Mouse (Mus musculus) lung, postnatal 14 days (tissue): ENCODE results near the gene Gm47289.
A peak's percentile ranks its signal among the peaks of the same experiment; 100 is the strongest.

Experiments
- DNase-seq: peaks from one replicate; pipeline ENCODE4 v3.0.0; 2021

Gene Gm47289

GRCm38 (mm10) chr9:119158861-119159260 is at the start of gene Gm47289:
Gm47289 (plus strand) TSS chr9:119159161.
- DNase-seq: no peak

- DNase-seq: no peak
Observed at GRCm38 (mm10) chr9:119109685-119110353, 49.1 kb upstream of the Gm47289 start.

- no peak for DNase-seq
Observed at GRCm38 (mm10) chr9:119110640-119111039, 48.3 kb upstream of the Gm47289 start.

DNA sequence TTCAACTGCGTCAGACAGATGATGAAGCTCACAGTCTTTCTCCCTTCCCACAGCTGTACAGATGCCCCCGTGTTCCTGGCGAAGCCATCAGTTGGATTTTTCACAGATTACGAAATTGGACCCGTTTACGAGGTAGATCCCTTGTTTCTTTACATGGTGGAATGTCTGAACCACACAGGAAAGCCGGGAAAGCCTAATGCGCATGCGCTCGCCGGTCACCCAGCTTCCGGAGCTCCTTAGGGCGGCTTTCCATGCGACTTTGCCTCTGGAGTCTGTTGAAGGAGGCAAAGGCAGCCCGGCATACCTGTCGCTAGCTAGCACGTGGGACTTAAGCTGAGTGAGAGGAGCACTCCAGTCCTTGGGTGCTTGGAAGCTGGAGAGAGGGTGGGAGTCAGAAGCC is 44.0 kb upstream of the Gm47289 start:
- no peak for DNase-seq

DNA sequence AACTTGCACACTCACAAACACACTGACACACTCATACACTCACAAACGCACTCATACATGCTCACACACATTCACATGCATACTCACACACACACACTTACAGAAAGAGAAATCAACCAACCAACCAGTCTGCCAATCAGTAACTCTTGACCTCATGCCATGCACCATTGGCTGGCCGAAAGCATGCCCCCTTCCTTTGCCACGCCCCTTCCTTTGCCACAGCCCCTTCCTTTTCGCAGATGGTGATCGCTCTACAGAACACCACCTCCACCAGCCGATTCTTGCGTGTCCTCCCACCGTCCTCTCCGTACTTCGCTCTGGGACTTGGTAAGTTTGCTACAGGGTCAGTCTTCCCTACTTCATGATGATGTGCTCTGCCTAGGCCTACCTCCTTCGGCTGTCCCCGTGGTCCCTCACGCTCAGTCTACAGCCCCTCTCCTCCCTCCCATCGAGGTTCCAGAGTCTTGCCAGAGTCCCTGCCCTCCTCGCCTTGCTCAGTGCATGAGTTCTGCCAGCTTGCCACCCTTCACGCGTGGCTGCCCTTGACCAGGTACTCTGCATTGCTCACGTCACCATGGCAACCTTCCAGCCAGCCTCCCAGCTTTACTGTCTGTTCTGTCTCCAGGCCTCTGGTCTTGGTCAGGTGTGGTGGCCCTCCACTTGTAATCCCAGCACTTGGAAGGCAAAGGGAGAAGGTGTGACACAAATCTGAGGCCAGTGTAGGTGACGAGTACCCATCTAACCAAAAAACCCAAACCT is 39.4 kb upstream of the Gm47289 start:
- DNase-seq: no peak

- DNase-seq: no peak
Observed at GRCm38 (mm10) chr9:119120168-119120560, 38.8 kb upstream of the Gm47289 start.

DNA sequence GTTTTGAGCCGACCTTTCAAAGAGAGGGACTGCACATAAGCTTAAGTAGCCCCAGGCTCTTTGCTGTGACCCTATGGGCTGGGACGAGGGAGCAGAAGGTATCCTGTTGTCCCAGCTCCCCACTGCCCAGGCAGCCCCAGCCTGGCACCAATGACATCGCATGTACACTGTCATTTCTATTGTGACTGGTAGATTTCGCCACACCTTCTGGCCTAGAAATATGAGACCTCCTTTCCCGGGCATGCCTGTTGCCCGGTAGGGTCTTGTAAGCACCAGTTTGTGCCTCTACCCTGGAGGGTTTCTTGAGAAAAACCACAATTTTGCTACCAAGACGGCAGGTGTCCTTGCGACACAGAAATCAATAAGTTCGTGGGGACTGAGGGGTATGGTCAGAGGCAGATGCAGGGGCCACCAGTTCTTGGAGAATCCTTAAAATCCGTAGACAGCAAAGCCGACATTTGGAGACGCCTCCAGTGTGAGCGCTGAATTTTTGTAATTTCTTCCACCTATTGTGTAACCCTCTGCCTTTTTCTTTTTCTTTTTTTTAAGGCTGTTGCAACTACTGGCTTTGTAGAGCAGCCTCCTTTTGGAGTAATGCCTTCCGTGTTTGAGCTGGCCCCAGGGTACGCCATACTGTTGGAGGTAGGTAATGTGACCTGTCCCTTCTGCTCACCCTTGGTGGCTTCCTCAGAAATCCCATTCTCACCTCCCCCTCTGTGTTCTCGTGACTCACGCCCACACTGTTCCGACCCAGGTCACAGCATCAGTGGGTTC is 36.2 kb upstream of the Gm47289 start:
- no peak for DNase-seq

DNA sequence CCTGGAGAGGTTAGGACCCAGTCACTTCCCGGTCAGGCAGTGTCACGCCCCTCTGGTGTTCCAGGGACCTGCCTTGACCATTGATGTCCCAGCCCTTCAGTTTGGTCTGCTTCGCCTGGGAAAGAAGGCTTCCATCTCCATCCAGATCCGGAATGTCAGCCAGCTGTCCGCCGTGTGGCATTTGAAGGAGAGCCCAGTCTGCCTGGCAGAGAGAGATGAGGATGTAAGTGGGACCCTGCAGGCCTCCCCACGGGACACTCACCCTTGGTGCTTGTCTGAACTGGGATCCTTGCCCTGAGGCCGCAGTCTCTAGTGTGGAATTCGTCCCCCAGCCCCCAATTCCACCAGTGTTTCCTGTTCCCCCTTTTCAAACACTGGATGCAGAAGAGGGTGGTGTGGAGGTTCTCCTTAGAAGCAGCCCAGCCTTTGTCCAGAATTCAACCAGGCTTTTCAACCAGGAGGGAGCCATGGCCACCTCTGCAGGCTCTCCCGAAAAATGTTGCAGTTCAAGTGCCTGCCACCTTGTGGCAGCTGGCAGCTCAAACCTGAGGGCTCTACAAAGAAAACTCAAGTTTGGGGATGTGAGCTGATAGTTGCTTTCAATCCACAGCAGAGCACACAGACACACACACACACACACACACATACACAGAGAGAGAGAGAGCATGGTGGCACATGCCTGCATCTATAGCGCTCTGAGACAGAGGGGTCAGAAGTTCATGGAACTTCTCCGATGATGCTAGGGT is 30.4 kb upstream of the Gm47289 start:
- no peak for DNase-seq

GRCm38 (mm10) chr9:119130692-119131091 is 28.3 kb upstream of the Gm47289 start:
- no peak for DNase-seq

DNA sequence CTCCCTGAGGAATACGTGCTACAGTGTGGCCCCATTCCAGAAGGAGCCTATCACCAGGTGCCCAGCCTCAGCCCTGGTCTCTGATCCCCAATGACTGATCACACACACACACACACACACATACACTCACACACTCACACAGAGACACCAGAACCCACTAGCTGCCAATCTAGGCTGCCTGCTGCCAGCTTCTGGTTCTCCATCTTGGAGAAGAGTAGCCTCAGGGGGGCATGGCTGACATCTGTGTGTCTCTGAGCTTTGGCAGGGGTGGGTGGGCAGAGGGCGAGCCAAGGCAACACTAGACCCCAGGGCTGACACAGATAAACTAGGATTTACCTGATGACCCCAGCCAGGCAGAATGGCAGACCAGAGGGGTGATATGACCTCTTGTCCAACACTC is 20.1 kb upstream of the Gm47289 start:
- no peak for DNase-seq

DNA sequence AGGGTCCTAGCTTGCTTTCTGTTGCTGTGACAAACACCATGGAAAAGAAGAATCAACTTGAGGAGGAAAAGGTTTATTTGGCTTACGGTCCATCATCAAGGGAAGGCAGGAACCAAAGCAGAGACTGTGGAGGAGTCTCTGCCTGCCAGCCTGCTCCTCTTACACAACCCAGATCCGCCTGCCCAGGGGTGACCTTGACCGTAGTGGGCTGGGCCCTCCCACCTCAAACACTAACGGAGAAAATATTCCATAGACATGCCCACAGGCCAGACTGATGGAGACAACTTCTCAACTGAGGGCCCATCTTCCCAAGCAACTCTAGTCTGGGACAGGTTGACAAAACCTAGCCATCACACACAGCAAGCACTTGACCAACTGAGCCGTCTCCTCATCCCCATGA is 16.9 kb upstream of the Gm47289 start:
- DNase-seq: no peak

DNA sequence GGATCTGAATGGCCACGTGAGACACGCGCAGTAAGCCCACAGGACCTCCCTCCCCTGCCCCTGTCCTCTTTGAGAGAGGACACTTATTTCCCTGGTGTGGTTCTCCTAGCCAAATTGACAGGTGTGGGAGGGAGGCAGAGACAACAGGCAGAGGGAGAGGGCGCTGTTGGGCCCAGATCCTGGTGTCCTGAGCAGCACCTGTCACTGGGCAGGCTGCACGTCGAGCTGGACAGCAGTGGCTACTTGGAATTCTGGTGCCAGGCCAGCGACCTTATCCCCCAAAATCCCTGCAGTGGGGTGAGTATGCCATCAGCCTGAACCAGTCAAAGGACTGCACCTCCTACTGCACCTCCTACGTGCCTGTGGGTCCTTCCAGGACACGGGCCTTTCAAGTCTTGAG is 15.6 kb upstream of the Gm47289 start:
- no peak for DNase-seq

DNA sequence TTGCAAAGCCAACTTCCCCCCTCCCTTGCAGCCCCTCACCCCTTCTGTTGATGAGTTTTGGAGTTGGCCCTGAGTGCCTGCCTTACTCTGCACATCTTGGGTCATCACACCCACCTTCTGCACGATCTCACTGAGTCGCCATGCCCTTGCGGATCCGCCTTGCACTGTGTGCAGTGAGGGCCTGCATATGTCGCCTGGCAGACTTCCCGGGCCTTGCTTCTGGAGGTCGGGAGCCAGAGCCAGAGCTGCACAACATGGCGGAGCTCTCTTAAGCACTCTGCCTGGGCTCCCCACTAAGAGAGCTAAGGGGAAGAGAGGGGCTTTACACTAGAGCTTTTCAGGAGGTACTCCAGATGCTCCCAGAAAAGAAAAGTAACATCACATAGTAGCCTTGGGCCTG is 14.3 kb upstream of the Gm47289 start:
- no peak for DNase-seq

- DNase-seq: no peak
Observed at GRCm38 (mm10) chr9:119145137-119145536, 13.8 kb upstream of the Gm47289 start.

DNA sequence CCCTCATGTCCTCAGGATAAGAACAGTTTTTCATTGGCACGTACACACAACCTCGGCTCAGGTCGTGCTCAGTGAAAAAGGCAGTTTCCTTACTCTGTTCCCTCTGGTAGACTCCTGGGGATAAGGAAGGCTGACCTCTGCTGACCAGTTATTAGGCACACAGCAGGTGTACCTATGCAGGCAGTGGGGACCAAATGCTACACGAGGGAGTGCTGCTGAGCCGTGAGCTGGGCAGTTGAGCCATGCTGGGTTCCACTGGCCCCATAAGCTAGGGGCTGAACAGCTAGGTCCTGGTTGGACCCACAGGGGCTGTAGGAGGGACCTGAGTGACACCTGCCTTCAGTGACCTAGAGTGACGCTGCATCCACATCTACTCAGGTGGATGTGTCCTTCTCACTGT is 13.3 kb upstream of the Gm47289 start:
- no peak for DNase-seq

GRCm38 (mm10) chr9:119146098-119146770 is 12.7 kb upstream of the Gm47289 start:
- no peak for DNase-seq

DNA sequence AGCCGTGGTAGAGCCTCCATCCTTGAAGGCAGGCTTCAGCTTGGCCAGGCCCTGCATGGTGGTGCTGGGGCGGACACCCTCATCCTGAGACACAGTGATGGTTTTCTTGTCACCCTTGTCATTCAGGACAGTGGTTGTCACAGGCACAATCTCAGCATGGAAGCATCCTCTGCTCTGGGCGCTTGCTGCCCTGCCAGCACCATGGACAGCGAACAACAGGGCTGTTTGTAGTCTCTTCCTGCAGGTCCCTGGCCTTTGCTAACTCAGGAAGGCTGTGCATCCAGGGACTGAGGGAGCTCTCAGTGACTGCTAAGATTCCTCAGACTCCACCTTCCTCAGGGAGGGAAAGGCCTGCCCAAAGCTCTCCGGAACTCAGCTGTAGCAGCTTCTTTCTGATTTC is 9.4 kb upstream of the Gm47289 start:
- peak; percentile 61 for DNase-seq

- no peak for DNase-seq
Observed at GRCm38 (mm10) chr9:119151751-119152150, 7.2 kb upstream of the Gm47289 start.

DNA sequence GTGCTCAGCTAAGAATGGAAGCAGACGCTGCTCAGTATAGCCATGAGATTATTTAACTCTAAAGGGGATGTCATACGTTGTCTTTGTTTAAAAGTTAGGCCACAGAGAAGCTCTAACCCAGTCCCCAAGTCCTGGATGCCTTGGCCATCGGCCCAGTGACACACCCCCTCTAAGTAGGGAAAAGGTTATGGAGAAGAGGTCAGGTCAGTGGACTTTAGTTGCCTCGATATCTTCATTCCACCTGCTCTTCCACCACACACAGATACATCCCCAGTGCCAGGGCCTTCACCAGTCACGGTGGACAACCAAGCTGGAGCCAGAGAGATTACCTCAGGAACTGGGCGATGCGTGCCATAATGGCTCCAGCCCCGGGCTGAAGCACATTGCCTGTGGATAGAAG is 3.5 kb upstream of the Gm47289 start:
- DNase-seq: no peak

GRCm38 (mm10) chr9:119155826-119156225 is 3.1 kb upstream of the Gm47289 start:
- DNase-seq: no peak

GRCm38 (mm10) chr9:119156278-119157201 is 2.4 kb upstream of the Gm47289 start, which contains the start of gene Acaa1b:
Acaa1b (minus strand) TSS chr9:119157093.
- peak; percentile 88 for DNase-seq
